Mouse (Mus musculus) stomach, postnatal 0 days (tissue): ENCODE results near the gene Gm28230. TPM values are rescaled to one million over a fixed set of nuclear protein-coding genes. Genes with fewer than 3 reads are reported as not detected.

ENCODE experiments used
- ATAC-seq: fragments of 200-750 bp; cut with Nextera tagmentation; 2 replicates; pipeline ENCODE4 v1.8.0; 2017; ENCODE audit not compliant: low FRiP score, low TSS enrichment
- DNase-seq: peaks from one replicate; pipeline ENCODE4 v3.0.0-alpha.2; 2016; ENCODE audit warnings: low spot score
- H3K27ac ChIP-seq: fragments of 300-500 bp; sonication (generic); replicated peaks from 2 replicates; pipeline ENCODE4 v1.5.1; 2014; ENCODE audit warnings: mild to moderate bottlenecking, control low read depth
- H3K27me3 ChIP-seq: fragments of 300-500 bp; sonication (generic); 2 replicates; pipeline ENCODE4 v1.6.1; 2014; ENCODE audit warnings: low read length; ENCODE audit not compliant: control insufficient read depth, insufficient read depth
- H3K36me3 ChIP-seq: fragments of 300-500 bp; sonication (generic); 2 replicates; pipeline ENCODE4 v1.6.1; 2014; ENCODE audit warnings: low read length, mixed read lengths; ENCODE audit not compliant: control insufficient read depth, insufficient read depth
- H3K4me1 ChIP-seq: fragments of 300-500 bp; sonication (generic); replicated peaks from 2 replicates; pipeline ENCODE4 v1.6.1; 2014; ENCODE audit warnings: antibody characterized with exemption; ENCODE audit not compliant: control insufficient read depth, insufficient read depth
- H3K4me2 ChIP-seq: fragments of 300-500 bp; sonication (generic); replicated peaks from 2 replicates; pipeline ENCODE4 v1.6.1; 2014; ENCODE audit warnings: low read depth, mild to moderate bottlenecking, control low read depth, moderate library complexity
- H3K4me3 ChIP-seq: fragments of 300-500 bp; sonication (generic); 2 replicates; pipeline ENCODE4 v1.5.1; 2014; ENCODE audit warnings: low read depth, low read length, control low read depth
- H3K9ac ChIP-seq: fragments of 300-500 bp; sonication (generic); 2 replicates; pipeline ENCODE4 v1.6.1; 2014; ENCODE audit warnings: mild to moderate bottlenecking, low read length, control low read depth, mixed read lengths
- H3K9me3 ChIP-seq: fragments of 300-500 bp; sonication (generic); 2 replicates; pipeline ENCODE4 v1.6.1; 2016; ENCODE audit warnings: low read length; ENCODE audit not compliant: control insufficient read depth
- CTCF ChIP-seq: IDR thresholded peaks from 2 replicates; pipeline ENCODE4 v1.5.1; 2016; ENCODE audit warnings: antibody characterized with exemption, low read depth, mild to moderate bottlenecking, moderate library complexity
- EP300 ChIP-seq: optimal IDR thresholded peaks from 2 replicates; pipeline ENCODE3; 2016; ENCODE audit warnings: antibody characterized with exemption
- WGBS: fragments of 180-500 bp; shearing (Covaris S2); extraction: QIAGEN DNeasy Blood & Tissue Kit; methylation state at CpG from one replicate; pipeline ENCODE4 v1.1.7; 2014; 5-methylcytosine and 5-hydroxymethylcytosine counted together
- polyA plus RNA-seq: library from polyadenylated mRNA; unstranded; fragments of >200 nt; fragmentation: Nextera tagmentation; extraction: Ambion mirVana; gene quantifications from 2 replicates; pipeline ENCODE4 v1.2.1, GENCODE M21; 2015

Gene Gm28230
- polyA plus RNA-seq, 1 experiment from 2014 or later: not detected

- Histone ChIP-seq H3K27me3 (peaks cover 42% of the 10 kb centered on the region), H3K4me1 (no peaks in the 10 kb centered on the region), H3K9ac (peak overlapping the region; percentile 53), H3K4me3 (peak overlapping the region; percentile 44), H3K9me3 (no peaks in the 10 kb centered on the region), H3K27ac (peak overlapping the region; percentile 70), H3K36me3 (no peaks in the 10 kb centered on the region), H3K4me2 (peak overlapping the region; percentile 63)
- no peak for TF ChIP-seq EP300
- TF ChIP-seq CTCF: no peak
- WGBS: under 1% methylated on average over 58 of the region's 85 CpGs
- DNase-seq (no peak), ATAC-seq (no peak; the same call in 1 of the 2 replicates)
These were observed 20.9 kb upstream of the Gm28230 start for GRCm38 (mm10) chr2:74705467-74706089.

GRCm38 (mm10) chr2:74706393-74706960 lies 20.1 kb upstream of the Gm28230 start:
- 7% methylated on average over 13 of the region's 13 CpGs for WGBS

GRCm38 (mm10) chr2:74707599-74707998 lies 18.9 kb upstream of the Gm28230 start:
- Histone ChIP-seq H3K9me3 (no peaks in the 10 kb centered on the region), H3K27ac (no peak overlapping the region), H3K4me2 (no peak overlapping the region), H3K27me3 (peaks cover 39% of the 10 kb centered on the region; the same call in 1 of the 2 replicates), H3K4me1 (no peaks in the 10 kb centered on the region), H3K36me3 (no peaks in the 10 kb centered on the region), H3K9ac (no peak overlapping the region), H3K4me3 (no peak overlapping the region)
- 26% methylated on average over 7 of the region's 7 CpGs for WGBS
- TF ChIP-seq CTCF (no peak), EP300 (no peak)
- DNase-seq: no peak
- no peak for ATAC-seq

More at GRCm38 (mm10) chr2:74706393-74706960, 20.1 kb upstream of the Gm28230 start:
- H3K4me1 ChIP-seq: no peaks in the 10 kb centered on the region
- 0 out of 2 replicates have a peak overlapping the region, but pooled peaks have one; percentile 8 for H3K4me3 ChIP-seq
- ATAC-seq: no peak
- no peaks in the 10 kb centered on the region for H3K9me3 ChIP-seq
- no peak for DNase-seq
- no peaks in the 10 kb centered on the region for H3K36me3 ChIP-seq
- no peak for TF ChIP-seq CTCF
- no peak for TF ChIP-seq EP300
- no peak overlapping the region for H3K9ac ChIP-seq
- H3K4me2 ChIP-seq: no peak overlapping the region
- H3K27ac ChIP-seq: no peak overlapping the region
- peaks cover 35% of the 10 kb centered on the region; the same call in 1 of the 2 replicates for H3K27me3 ChIP-seq

GRCm38 (mm10) chr2:74708676-74709075 lies 17.9 kb upstream of the Gm28230 start:
- H3K9ac ChIP-seq: no peak overlapping the region
- H3K4me1 ChIP-seq: no peaks in the 10 kb centered on the region
- H3K27me3 ChIP-seq: peaks cover 42% of the 10 kb centered on the region; the same call in 1 of the 2 replicates
- no peak overlapping the region for H3K27ac ChIP-seq
- ATAC-seq (no peak), DNase-seq (no peak)
- H3K4me3 ChIP-seq: no peak overlapping the region
- TF ChIP-seq CTCF: no peak
- no peak for TF ChIP-seq EP300
- no peaks in the 10 kb centered on the region for H3K36me3 ChIP-seq
- no peaks in the 10 kb centered on the region for H3K9me3 ChIP-seq
- H3K4me2 ChIP-seq: no peak overlapping the region
- 17% methylated on average over 4 of the region's 4 CpGs for WGBS

- Histone ChIP-seq H3K4me1 (no peaks in the 10 kb centered on the region), H3K9me3 (no peaks in the 10 kb centered on the region), H3K27me3 (peaks cover 36% of the 10 kb centered on the region; the same call in 1 of the 2 replicates), H3K4me2 (no peak overlapping the region), H3K27ac (no peak overlapping the region), H3K36me3 (no peaks in the 10 kb centered on the region), H3K4me3 (no peak overlapping the region), H3K9ac (no peak overlapping the region)
- DNase-seq (no peak), ATAC-seq (no peak)
- 11% methylated on average over 5 of the region's 5 CpGs for WGBS
- TF ChIP-seq CTCF: no peak
- no peak for TF ChIP-seq EP300
These were observed 16.8 kb upstream of the Gm28230 start for GRCm38 (mm10) chr2:74709465-74710419.
